Mouse (Mus musculus) embryonic facial prominence, embryonic 11.5 days (tissue): Measurements from ENCODE around the gene Hpn. TPM values are rescaled to one million over a fixed set of nuclear protein-coding genes. Genes with fewer than 3 reads are reported as not detected.

Experiments
- ATAC-seq: fragments of 200-750 bp; cut with Nextera tagmentation; replicated peaks from 2 replicates; pipeline ENCODE4 v1.8.0; 2017; ENCODE audit warnings: low read depth; ENCODE audit not compliant: insufficient number of reproducible peaks, low FRiP score, low TSS enrichment
- DNase-seq: peaks from one replicate; pipeline ENCODE4 v3.0.0-alpha.2; 2015; ENCODE audit warnings: low spot score
- H3K27ac ChIP-seq: fragments of 300-500 bp; sonication (generic); replicated peaks from 2 replicates; pipeline ENCODE4 v1.5.1; 2014; ENCODE audit warnings: mild to moderate bottlenecking, low read depth, low read length, control low read depth
- H3K27me3 ChIP-seq: fragments of 300-500 bp; sonication (generic); 2 replicates; pipeline ENCODE4 v1.6.1; 2014; ENCODE audit warnings: mild to moderate bottlenecking, low read length, moderate library complexity, mixed read lengths; ENCODE audit not compliant: control insufficient read depth, insufficient read depth
- H3K36me3 ChIP-seq: fragments of 300-500 bp; sonication (generic); replicated peaks from 2 replicates; pipeline ENCODE4 v1.6.1; 2014; ENCODE audit warnings: low read depth, mild to moderate bottlenecking, low read length, moderate library complexity, mixed read lengths; ENCODE audit not compliant: control insufficient read depth, insufficient read depth
- H3K4me1 ChIP-seq: fragments of 300-500 bp; sonication (generic); 2 replicates; pipeline ENCODE4 v1.6.1; 2014; ENCODE audit warnings: low read length, mixed read lengths; ENCODE audit not compliant: control insufficient read depth, insufficient read depth
- H3K4me2 ChIP-seq: fragments of 300-500 bp; sonication (generic); 2 replicates; pipeline ENCODE4 v1.6.1; 2014; ENCODE audit warnings: low read depth, mild to moderate bottlenecking, control low read depth, low read length, moderate library complexity
- H3K4me3 ChIP-seq: fragments of 300-500 bp; sonication (generic); 2 replicates; pipeline ENCODE4 v1.5.1; 2014; ENCODE audit warnings: low read depth, low read length, control low read depth
- H3K9ac ChIP-seq: fragments of 300-500 bp; sonication (generic); replicated peaks from 2 replicates; pipeline ENCODE4 v1.6.1; 2014; ENCODE audit warnings: mild to moderate bottlenecking, control low read depth, low read length
- H3K9me3 ChIP-seq: fragments of 300-500 bp; sonication (generic); replicated peaks from 2 replicates; pipeline ENCODE4 v1.6.1; 2016; ENCODE audit warnings: mild to moderate bottlenecking, low read length, inconsistent platforms, mixed read lengths; ENCODE audit not compliant: control insufficient read depth
- WGBS: fragments of 180-500 bp; shearing (Covaris S2); extraction: QIAGEN DNeasy Blood & Tissue Kit; methylation state at CpG from one replicate; pipeline ENCODE4 v1.1.7; 2014; 5-methylcytosine and 5-hydroxymethylcytosine counted together
- polyA plus RNA-seq: library from polyadenylated mRNA; unstranded; fragments of >200 nt; fragmentation: Nextera tagmentation; extraction: Ambion mirVana; gene quantifications from 2 replicates; pipeline ENCODE4 v1.2.1, GENCODE M21; 2014

Gene Hpn
- polyA plus RNA-seq, 1 experiment from 2014 or later = 2.2 TPM

GRCm38 (mm10) chr7:31149271-31149670 is 34.2 kb upstream of the Hpn start:
- Histone ChIP-seq H3K4me3 (peak overlapping the region; percentile 90), H3K9me3 (no peaks in the 10 kb centered on the region), H3K4me1 (peaks cover 3% of the 10 kb centered on the region; the same call in 1 of the 2 replicates), H3K4me2 (peak overlapping the region; percentile 86), H3K9ac (peak overlapping the region; percentile 98), H3K27me3 (no peaks in the 10 kb centered on the region), H3K27ac (no peak overlapping the region), H3K36me3 (no peaks in the 10 kb centered on the region)
- 46% methylated on average over 9 of the region's 9 CpGs for WGBS
- DNase-seq (no peak), ATAC-seq (no peak)

GRCm38 (mm10) chr7:31148756-31149155 is 33.7 kb upstream of the Hpn start:
- Histone ChIP-seq H3K4me3 (peak overlapping the region; percentile 90), H3K4me2 (peak overlapping the region; percentile 86), H3K36me3 (no peaks in the 10 kb centered on the region), H3K9ac (peak overlapping the region; percentile 98), H3K4me1 (peaks cover 3% of the 10 kb centered on the region; the same call in 1 of the 2 replicates), H3K27ac (peak overlapping the region; percentile 62), H3K9me3 (no peaks in the 10 kb centered on the region), H3K27me3 (no peaks in the 10 kb centered on the region)
- WGBS = 7% methylated on average over 9 of the region's 9 CpGs
- ATAC-seq = peak; percentile 45
- DNase-seq = peak; percentile 77

DNA sequence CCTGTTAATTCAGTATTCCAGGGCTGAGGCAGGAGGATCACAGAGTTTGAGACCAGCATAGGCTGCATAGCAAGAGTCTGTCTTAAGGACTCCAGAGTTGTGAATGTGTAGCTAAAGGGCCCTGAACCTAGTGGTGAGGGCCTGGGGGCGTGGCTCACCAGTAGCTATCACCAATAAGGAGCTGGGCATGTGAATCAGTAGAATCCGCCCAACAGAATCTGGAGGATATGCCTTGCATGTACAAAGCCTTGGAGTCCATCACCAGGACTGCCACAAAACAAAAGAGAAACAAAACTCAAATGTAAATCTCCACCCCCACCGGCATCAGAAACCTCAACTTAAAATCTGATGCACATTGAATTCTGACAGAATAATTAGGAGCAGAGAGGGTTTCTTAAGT is 33.0 kb upstream of the Hpn start:
- no peaks in the 10 kb centered on the region for H3K27me3 ChIP-seq
- peak overlapping the region; percentile 86 for H3K4me2 ChIP-seq
- H3K9ac ChIP-seq = peak overlapping the region; percentile 98
- H3K4me3 ChIP-seq = peak overlapping the region; percentile 90; the same call in 1 of the 2 replicates
- ATAC-seq (no peak), DNase-seq (no peak)
- peak overlapping the region; percentile 62 for H3K27ac ChIP-seq
- peaks cover 3% of the 10 kb centered on the region; the same call in 1 of the 2 replicates for H3K4me1 ChIP-seq
- no peaks in the 10 kb centered on the region for H3K36me3 ChIP-seq
- WGBS = 73% methylated on average over 3 of the region's 3 CpGs
- no peaks in the 10 kb centered on the region for H3K9me3 ChIP-seq

DNA sequence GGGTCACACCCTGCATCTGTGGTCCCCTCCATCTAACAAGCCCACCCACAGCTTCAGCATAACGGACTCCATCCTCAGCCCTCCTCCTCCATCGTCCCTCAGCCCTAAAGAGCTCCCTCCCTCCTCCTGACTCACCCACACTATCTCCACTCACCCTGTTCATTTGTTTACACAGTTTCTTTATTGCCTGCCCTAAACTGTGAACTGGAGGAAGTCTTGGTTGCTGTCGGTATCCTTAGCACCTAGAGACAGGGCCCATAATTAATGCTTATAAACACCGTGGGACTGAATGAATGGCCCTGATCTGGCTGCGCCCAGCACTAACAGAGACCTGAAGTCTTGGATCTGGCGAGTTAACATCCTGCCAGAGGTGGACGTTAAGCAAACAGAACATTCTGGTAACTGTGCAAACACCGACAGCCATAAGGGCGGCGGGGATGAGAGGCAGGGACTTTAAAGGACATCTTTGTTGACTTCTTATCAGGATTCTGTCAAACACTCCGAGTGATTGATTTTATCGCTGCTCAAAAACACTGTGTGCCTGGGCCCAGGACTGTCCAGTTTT is 30.6 kb upstream of the Hpn start:
- Histone ChIP-seq H3K4me1 (peaks cover 3% of the 10 kb centered on the region; the same call in 1 of the 2 replicates), H3K4me2 (no peak overlapping the region), H3K27me3 (no peaks in the 10 kb centered on the region), H3K9me3 (no peaks in the 10 kb centered on the region), H3K9ac (no peak overlapping the region), H3K36me3 (peaks cover under 1% of the 10 kb centered on the region), H3K4me3 (no peak overlapping the region), H3K27ac (no peak overlapping the region)
- WGBS = 90% methylated on average over 12 of the region's 12 CpGs
- ATAC-seq = no peak
- DNase-seq = no peak

- Histone ChIP-seq H3K4me1 (peaks cover 3% of the 10 kb centered on the region; the same call in 1 of the 2 replicates), H3K4me3 (no peak overlapping the region), H3K4me2 (no peak overlapping the region), H3K36me3 (peaks cover 4% of the 10 kb centered on the region), H3K9ac (no peak overlapping the region), H3K9me3 (no peaks in the 10 kb centered on the region), H3K27me3 (no peaks in the 10 kb centered on the region), H3K27ac (no peak overlapping the region)
- no peak for DNase-seq
- ATAC-seq = no peak
- WGBS = 96% methylated on average over 16 of the region's 16 CpGs
Measured at GRCm38 (mm10) chr7:31144886-31145285, 29.8 kb upstream of the Hpn start.

DNA sequence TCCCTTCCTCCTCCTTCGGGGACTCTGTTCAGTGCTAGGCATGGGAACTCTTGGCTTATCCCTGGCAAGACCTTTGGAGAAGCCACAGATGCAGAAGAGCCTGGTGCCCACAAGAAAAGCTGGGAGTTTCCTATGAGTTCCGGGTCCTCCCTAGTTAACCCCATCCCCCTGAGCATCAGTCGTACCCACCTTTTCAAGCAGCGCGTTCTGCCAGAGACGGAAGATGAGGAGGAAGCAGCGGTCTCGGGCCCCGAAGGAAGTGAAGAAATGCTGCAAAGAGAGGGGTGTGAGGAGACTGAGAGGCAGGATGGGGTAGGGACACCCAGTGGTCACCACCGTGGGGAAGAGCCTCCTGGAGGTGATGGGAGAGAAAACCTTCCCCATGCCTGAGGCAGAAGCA is 25.9 kb upstream of the Hpn start:
- Histone ChIP-seq H3K36me3 (peaks cover 22% of the 10 kb centered on the region), H3K4me2 (no peak overlapping the region), H3K4me3 (no peak overlapping the region), H3K9me3 (no peaks in the 10 kb centered on the region), H3K27ac (no peak overlapping the region), H3K4me1 (no peaks in the 10 kb centered on the region), H3K27me3 (no peaks in the 10 kb centered on the region), H3K9ac (no peak overlapping the region)
- no peak for DNase-seq
- no peak for ATAC-seq
- WGBS = 93% methylated on average over 10 of the region's 10 CpGs

DNA sequence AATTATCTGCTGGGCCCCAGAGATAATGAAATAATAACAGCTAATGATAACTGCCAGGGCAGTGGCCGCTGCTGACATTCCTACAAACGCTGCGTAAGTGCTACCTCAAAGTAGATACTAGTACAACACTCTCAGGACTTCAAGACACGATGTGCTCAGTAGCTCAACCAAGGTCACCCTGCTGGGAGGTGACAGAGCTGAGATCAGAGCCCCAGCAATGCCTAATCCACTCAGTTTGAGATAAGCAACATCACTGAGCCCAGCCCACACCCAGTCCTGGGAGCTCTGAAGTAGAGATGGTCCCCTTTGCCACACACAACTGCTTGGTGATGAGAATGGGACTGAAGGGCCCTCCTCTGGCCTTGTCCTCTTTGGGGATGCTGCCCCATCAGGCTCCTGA is 25.2 kb upstream of the Hpn start:
- no peak overlapping the region for H3K9ac ChIP-seq
- H3K4me2 ChIP-seq = no peak overlapping the region
- no peaks in the 10 kb centered on the region for H3K4me1 ChIP-seq
- WGBS = 85% methylated on average over 4 of the region's 4 CpGs
- H3K9me3 ChIP-seq = no peaks in the 10 kb centered on the region
- H3K4me3 ChIP-seq = no peak overlapping the region
- peaks cover 22% of the 10 kb centered on the region for H3K36me3 ChIP-seq
- H3K27ac ChIP-seq = no peak overlapping the region
- no peaks in the 10 kb centered on the region for H3K27me3 ChIP-seq
- DNase-seq = no peak
- no peak for ATAC-seq

DNA sequence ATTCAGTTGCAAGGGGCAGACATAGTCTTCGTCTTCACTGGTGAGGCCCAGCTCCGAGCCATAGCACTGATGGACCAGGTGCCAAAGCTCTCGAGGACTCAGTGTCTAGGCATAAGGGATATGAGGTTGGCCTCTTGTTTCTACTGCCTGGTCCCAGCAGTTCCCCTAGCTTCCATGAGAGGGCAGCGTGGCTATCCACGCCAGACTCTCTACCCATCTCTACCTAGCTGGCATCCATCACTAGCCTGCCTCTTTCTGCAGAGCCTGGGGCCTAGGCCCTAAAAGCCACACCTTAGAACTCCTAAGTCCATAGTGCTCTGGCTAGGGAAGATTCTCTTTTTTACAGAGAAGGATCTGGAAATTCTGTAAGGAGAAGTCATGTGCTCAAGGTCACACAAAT is 24.7 kb upstream of the Hpn start:
- H3K27ac ChIP-seq = no peak overlapping the region
- ATAC-seq (0 out of 2 replicates have a peak, but pooled peaks have one; percentile 21), DNase-seq (peak; percentile 58)
- H3K4me1 ChIP-seq = no peaks in the 10 kb centered on the region
- no peaks in the 10 kb centered on the region for H3K27me3 ChIP-seq
- WGBS = 67% methylated on average over 5 of the region's 5 CpGs
- H3K9ac ChIP-seq = no peak overlapping the region
- H3K36me3 ChIP-seq = peaks cover 22% of the 10 kb centered on the region
- H3K4me2 ChIP-seq = no peak overlapping the region
- no peaks in the 10 kb centered on the region for H3K9me3 ChIP-seq
- H3K4me3 ChIP-seq = no peak overlapping the region
